Mouse (Mus musculus) MEL (cell line): ENCODE measurements around the gene Stac2. TPM values are rescaled to one million over a fixed set of nuclear protein-coding genes. Genes with fewer than 3 reads are reported as not detected.

ENCODE experiments used
- DNase-seq: peaks from one replicate; pipeline ENCODE4 v3.0.0; 2011; ENCODE audit warnings: low read depth, low spot score
- H3K27ac ChIP-seq: 2 replicates; pipeline ENCODE4 v1.5.1; 2012; ENCODE audit warnings: low read depth, mild to moderate bottlenecking, control low read depth, low read length, moderate library complexity; ENCODE audit not compliant: control insufficient read depth
- H3K27me3 ChIP-seq, 2 experiments: fragments of 150-350 bp in 1 of 2; sonication (generic) in 1 of 2; 2 replicates each; pipeline ENCODE4 v1.6.1; 2012; ENCODE audit warnings: low read length in 2 of 2, mild to moderate bottlenecking in 2 of 2, improper control_type of control experiment in 1 of 2, moderate library complexity in 1 of 2; ENCODE audit not compliant: insufficient read depth in 2 of 2, control insufficient read depth in 1 of 2
- H3K36me3 ChIP-seq, 2 experiments: 2 replicates each; pipeline ENCODE4 v1.6.1; 2012 to 2014; ENCODE audit warnings: low read length in 2 of 2, improper control_type of control experiment in 1 of 2, inconsistent platforms in 1 of 2, mild to moderate bottlenecking in 1 of 2; ENCODE audit not compliant: insufficient read depth in 2 of 2, control insufficient read depth in 1 of 2
- H3K4me1 ChIP-seq, 2 experiments: fragments of 150-350 bp in 1 of 2; sonication (generic) in 1 of 2; 2 replicates each; pipeline ENCODE4 v1.6.1; 2012; ENCODE audit warnings: low read length in 2 of 2, improper control_type of control experiment in 1 of 2, mild to moderate bottlenecking in 1 of 2; ENCODE audit not compliant: insufficient read depth in 2 of 2, control insufficient read depth in 1 of 2
- H3K4me3 ChIP-seq, 2 experiments: fragments of 150-350 bp in 1 of 2; sonication (generic) in 1 of 2; 2 replicates each; pipeline ENCODE4 v1.5.1; 2012; ENCODE audit warnings: low read depth in 2 of 2, low read length in 2 of 2, mild to moderate bottlenecking in 2 of 2, moderate library complexity in 2 of 2, control low read depth in 1 of 2, improper control_type of control experiment in 1 of 2; ENCODE audit not compliant: control insufficient read depth in 1 of 2, insufficient read depth in 1 of 2
- H3K79me2 ChIP-seq: 2 replicates; pipeline ENCODE4 v1.6.1; 2012; ENCODE audit warnings: mild to moderate bottlenecking, low read length, moderate library complexity; ENCODE audit not compliant: control insufficient read depth, poor library complexity, insufficient read depth
- H3K9ac ChIP-seq: 2 replicates; pipeline ENCODE4 v1.6.1; 2012; ENCODE audit warnings: low read depth, mild to moderate bottlenecking, control low read depth, low read length, moderate library complexity; ENCODE audit not compliant: control insufficient read depth, poor library complexity, severe bottlenecking
- H3K9me3 ChIP-seq: fragments of 150-350 bp; sonication (generic); replicated peaks from 2 replicates; pipeline ENCODE4 v1.6.1; 2012; ENCODE audit warnings: mild to moderate bottlenecking, low read length, improper control_type of control experiment, moderate library complexity; ENCODE audit not compliant: insufficient read depth
- BHLHE40 ChIP-seq: IDR thresholded peaks from 2 replicates; pipeline ENCODE4 v1.6.1; 2012; ENCODE audit warnings: low read depth, mild to moderate bottlenecking, inconsistent platforms, low read length, improper control_type of control experiment, borderline replicate concordance
- CHD1 ChIP-seq: IDR thresholded peaks from 2 replicates; pipeline ENCODE4 v1.6.1; 2012; ENCODE audit warnings: low read depth, mild to moderate bottlenecking, inconsistent platforms, low read length, improper control_type of control experiment
- CTCF ChIP-seq, 3 experiments: IDR thresholded peaks in 2 of 3; conservative IDR thresholded peaks in 1 of 3; 2 replicates each; pipeline ENCODE4 v1.5.1; 2011 to 2012; ENCODE audit warnings: low read length in 3 of 3, low read depth in 2 of 3, mild to moderate bottlenecking in 2 of 3, improper control_type of control experiment in 1 of 3, inconsistent platforms in 1 of 3, mixed read lengths in 1 of 3, moderate library complexity in 1 of 3; ENCODE audit not compliant: control insufficient read depth in 1 of 3, insufficient read depth in 1 of 3, poor library complexity in 1 of 3, severe bottlenecking in 1 of 3
- E2F4 ChIP-seq: IDR thresholded peaks from 2 replicates; pipeline ENCODE4 v1.6.1; 2011; ENCODE audit warnings: low read depth, low read length, improper control_type of control experiment, borderline replicate concordance
- EP300 ChIP-seq, 2 experiments: IDR thresholded peaks; 2 replicates each; pipeline ENCODE4 v1.6.1; 2011; ENCODE audit warnings: improper control_type of control experiment in 2 of 2, low read length in 2 of 2, low read depth in 1 of 2, mild to moderate bottlenecking in 1 of 2
- ETS1 ChIP-seq: IDR thresholded peaks from 2 replicates; pipeline ENCODE4 v1.6.1; 2012; ENCODE audit warnings: low read depth, mild to moderate bottlenecking, inconsistent platforms, low read length, improper control_type of control experiment, moderate library complexity
- GABPA ChIP-seq: IDR thresholded peaks from 2 replicates; pipeline ENCODE4 v1.6.1; 2012; ENCODE audit warnings: low read depth, mild to moderate bottlenecking, inconsistent platforms, low read length, improper control_type of control experiment, moderate library complexity
- GATA1 ChIP-seq: IDR thresholded peaks from 2 replicates; pipeline ENCODE4 v1.6.1; 2011; ENCODE audit warnings: low read depth, low read length, improper control_type of control experiment
- HCFC1 ChIP-seq: IDR thresholded peaks from 2 replicates; pipeline ENCODE4 v1.6.1; 2012; ENCODE audit warnings: low read depth, mild to moderate bottlenecking, inconsistent platforms, low read length, improper control_type of control experiment, moderate library complexity
- JUND ChIP-seq: IDR thresholded peaks from 2 replicates; pipeline ENCODE4 v1.6.1; 2011; ENCODE audit warnings: low read depth, mild to moderate bottlenecking, improper control_type of control experiment, low read length
- KAT2A ChIP-seq: conservative IDR thresholded peaks from 2 replicates; pipeline ENCODE4 v1.6.1; 2012; ENCODE audit warnings: low read depth, low read length, improper control_type of control experiment, inconsistent platforms
- MAFK ChIP-seq: IDR thresholded peaks from 2 replicates; pipeline ENCODE4 v1.6.1; 2011; ENCODE audit warnings: low read depth, mild to moderate bottlenecking, low read length, improper control_type of control experiment, borderline replicate concordance
- MAX ChIP-seq: IDR thresholded peaks from 2 replicates; pipeline ENCODE4 v1.6.1; 2011; ENCODE audit warnings: low read length, improper control_type of control experiment
- MEF2A ChIP-seq: IDR thresholded peaks from 2 replicates; pipeline ENCODE4 v1.6.1; 2014; ENCODE audit warnings: low read depth, mild to moderate bottlenecking, inconsistent platforms, low read length, improper control_type of control experiment; ENCODE audit not compliant: poor library complexity, insufficient replicate concordance, severe bottlenecking; ENCODE audit errors: extremely low read depth
- MXI1 ChIP-seq: IDR thresholded peaks from 2 replicates; pipeline ENCODE4 v1.6.1; 2011; ENCODE audit warnings: mild to moderate bottlenecking, low read depth, low read length, improper control_type of control experiment
- POLR2A ChIP-seq, 2 experiments: IDR thresholded peaks; 2 replicates each; pipeline ENCODE4 v1.6.1; 2011 to 2012; ENCODE audit warnings: low read length in 2 of 2, mild to moderate bottlenecking in 2 of 2, control low read depth in 1 of 2, improper control_type of control experiment in 1 of 2, low read depth in 1 of 2, moderate library complexity in 1 of 2; ENCODE audit not compliant: control insufficient read depth in 1 of 2, insufficient read depth in 1 of 2, poor library complexity in 1 of 2
- POLR2AphosphoS2 ChIP-seq: IDR thresholded peaks from 2 replicates; pipeline ENCODE4 v1.6.1; 2011; ENCODE audit warnings: low read length, improper control_type of control experiment
- POLR2AphosphoS5 ChIP-seq: IDR thresholded peaks from 2 replicates; pipeline ENCODE4 v1.6.1; 2012; ENCODE audit warnings: low read depth, borderline replicate concordance, mild to moderate bottlenecking, inconsistent platforms, low read length, moderate library complexity, mixed read lengths
- RCOR1 ChIP-seq: IDR thresholded peaks from 2 replicates; pipeline ENCODE4 v1.6.1; 2012; ENCODE audit warnings: low read depth, mild to moderate bottlenecking, inconsistent platforms, low read length, improper control_type of control experiment
- SMC3 ChIP-seq: IDR thresholded peaks from 2 replicates; pipeline ENCODE4 v1.6.1; 2011; ENCODE audit warnings: low read depth, low read length, improper control_type of control experiment
- TAL1 ChIP-seq: IDR thresholded peaks from 2 replicates; pipeline ENCODE4 v1.6.1; 2012; ENCODE audit warnings: mild to moderate bottlenecking, inconsistent platforms, low read length, moderate library complexity, mixed read lengths
- TCF12 ChIP-seq: IDR thresholded peaks from 2 replicates; pipeline ENCODE4 v1.6.1; 2014; ENCODE audit warnings: low read depth, mild to moderate bottlenecking, inconsistent platforms, low read length, improper control_type of control experiment, moderate library complexity
- UBTF ChIP-seq: IDR thresholded peaks from 2 replicates; pipeline ENCODE4 v1.6.1; 2012; ENCODE audit warnings: low read depth, mild to moderate bottlenecking, inconsistent platforms, low read length, improper control_type of control experiment, moderate library complexity, borderline replicate concordance; ENCODE audit not compliant: insufficient read depth
- USF1 ChIP-seq: IDR thresholded peaks from 2 replicates; pipeline ENCODE4 v1.6.1; 2014; ENCODE audit warnings: low read depth, mild to moderate bottlenecking, inconsistent platforms, low read length, improper control_type of control experiment, moderate library complexity
- USF2 ChIP-seq, 2 experiments: IDR thresholded peaks; 2 replicates each; pipeline ENCODE4 v1.6.1; 2011 to 2012; ENCODE audit warnings: improper control_type of control experiment in 2 of 2, low read length in 2 of 2, borderline replicate concordance in 1 of 2, inconsistent platforms in 1 of 2, low read depth in 1 of 2, mild to moderate bottlenecking in 1 of 2; ENCODE audit not compliant: insufficient read depth in 1 of 2
- ZC3H11A ChIP-seq: IDR thresholded peaks from 2 replicates; pipeline ENCODE4 v1.6.1; 2012; ENCODE audit warnings: low read depth, mild to moderate bottlenecking, inconsistent platforms, low read length, improper control_type of control experiment
- ZMIZ1 ChIP-seq: IDR thresholded peaks from 2 replicates; pipeline ENCODE4 v1.6.1; 2012; ENCODE audit warnings: low read depth, mild to moderate bottlenecking, inconsistent platforms, low read length, improper control_type of control experiment, moderate library complexity
- ZNF384 ChIP-seq: IDR thresholded peaks from 2 replicates; pipeline ENCODE4 v1.6.1; 2012; ENCODE audit warnings: low read depth, mild to moderate bottlenecking, inconsistent platforms, low read length, improper control_type of control experiment
- polyA plus RNA-seq, 2 experiments: library from polyadenylated mRNA; stranded (reverse) in 1 of 2; unstranded in 1 of 2; fragments of >175 nt in 1 of 2; fragments of >200 nt in 1 of 2; gene quantifications; 2 replicates each; pipeline versions ENCODE4 v1.2.1 to v1.2.4; 2012; ENCODE audit warnings: low replicate concordance in 2 of 2, low read depth in 1 of 2; ENCODE audit not compliant: insufficient read length in 2 of 2, insufficient read depth in 1 of 2, missing spikeins in 1 of 2
- total RNA-seq: library from RNA; depleted of rRNA; stranded (reverse); fragments of 300-350 nt; gene quantifications from 2 replicates; pipeline ENCODE4 v1.2.3, GENCODE M21; 2012

Gene Stac2
- total and polyA plus RNA-seq, 3 experiments: 0.04 TPM; not detected in 2

- no peak overlapping the region for H3K9ac ChIP-seq
- H3K27me3 ChIP-seq: no peaks in the 10 kb centered on the region
- H3K4me3 ChIP-seq: no peak overlapping the region
- no peak for DNase-seq
- H3K4me1 ChIP-seq: 0 out of 4 replicates have a peak, but pooled peaks cover 0 to 4% of the 10 kb centered on the region in 2 experiments
- H3K79me2 ChIP-seq: no peaks in the 10 kb centered on the region
- H3K27ac ChIP-seq: no peak overlapping the region
- H3K36me3 ChIP-seq: no peaks in the 10 kb centered on the region
- no peaks in the 10 kb centered on the region for H3K9me3 ChIP-seq
- no peak for TF ChIP-seq POLR2A (IDR thresholded peaks at IDR 0.05; ENCODE audit: control insufficient read depth in 1 of 2, insufficient read depth in 1 of 2, low read depth in 1 of 2, low read length in 2 of 2, poor library complexity in 1 of 2)
- no peak for TF ChIP-seq ZC3H11A
- no peak for TF ChIP-seq E2F4
- no peak for TF ChIP-seq MXI1
- no peak for TF ChIP-seq MAFK
- no peak for TF ChIP-seq UBTF
- no peak for TF ChIP-seq POLR2AphosphoS5
- TF ChIP-seq HCFC1: no peak
- no peak for TF ChIP-seq USF2 (IDR thresholded peaks at IDR 0.05; ENCODE audit: borderline replicate concordance in 1 of 2, insufficient read depth in 1 of 2, low read depth in 1 of 2, low read length in 2 of 2)
- TF ChIP-seq KAT2A: no peak
- TF ChIP-seq MAX: no peak
- TF ChIP-seq ZMIZ1: no peak
- no peak for TF ChIP-seq MEF2A
- TF ChIP-seq SMC3: no peak
- TF ChIP-seq ETS1: no peak
- TF ChIP-seq POLR2AphosphoS2: no peak
- no peak for TF ChIP-seq USF1
- TF ChIP-seq TCF12: no peak
- TF ChIP-seq GABPA: no peak
- no peak for TF ChIP-seq TAL1
Measured at GRCm38 (mm10) chr11:98047745-98048144, 5.5 kb downstream of the Stac2 start.

- Histone ChIP-seq H3K9ac (no peak overlapping the region), H3K36me3 (no peaks in the 10 kb centered on the region), H3K27ac (no peak overlapping the region), H3K27me3 (no peaks in the 10 kb centered on the region), H3K4me3 (no peak overlapping the region), H3K4me1 (0 out of 4 replicates have a peak, but pooled peaks cover 0 to 11% of the 10 kb centered on the region in 2 experiments), H3K79me2 (no peaks in the 10 kb centered on the region), H3K9me3 (no peaks in the 10 kb centered on the region)
- TF ChIP-seq CTCF (IDR thresholded peaks at IDR 0.05 in 2 of 3, conservative IDR thresholded peaks at IDR 0.05 in 1 of 3; ENCODE audit: control insufficient read depth in 1 of 3, insufficient read depth in 1 of 3, low read depth in 2 of 3, low read length in 3 of 3, poor library complexity in 1 of 3, severe bottlenecking in 1 of 3) (peak in 1 of 3 experiments; percentile 34; a peak in 2 of 6 replicates), E2F4 (no peak), EP300 (IDR thresholded peaks at IDR 0.05; ENCODE audit: low read depth in 1 of 2, low read length in 2 of 2) (0 out of 4 replicates have a peak, but pooled peaks of 1 of the 2 experiments have one; percentile 16), ZC3H11A (no peak), RCOR1 (peak; percentile 83), ZMIZ1 (no peak), HCFC1 (no peak), SMC3 (peak; percentile 37; the same call in 1 of the 2 replicates), GATA1 (0 out of 2 replicates have a peak, but pooled peaks have one; percentile 33), CHD1 (no peak), ZNF384 (no peak), JUND (no peak), ETS1 (no peak), MAFK (no peak), BHLHE40 (no peak)
- DNase-seq: peak; percentile 43
Measured at GRCm38 (mm10) chr11:98046466-98046865, 6.8 kb downstream of the Stac2 start.
